Mouse (Mus musculus): ENCODE results near the gene Gtf2i.
A peak's percentile ranks its signal among the peaks of the same experiment; 100 is the strongest.
"Not testable (repeated sequence)": the region's sequence is repeated elsewhere in the genome, so short reads cannot be mapped to it uniquely, and the experiment has no call there.

Gtf2i gene

GRCm38 (mm10) chr5:134314688-134315622 is at the start of gene Gtf2i:
TSS of gene Gtf2i (minus strand) at chr5:134314760.
- DNase-seq (ENCODE audit: inconsistent ontology term): peak; percentile 98

GRCm38 (mm10) chr5:134359101-134359500 is 44.5 kb upstream of the Gtf2i start:
- no peak for DNase-seq (ENCODE audit: inconsistent ontology term)

DNA sequence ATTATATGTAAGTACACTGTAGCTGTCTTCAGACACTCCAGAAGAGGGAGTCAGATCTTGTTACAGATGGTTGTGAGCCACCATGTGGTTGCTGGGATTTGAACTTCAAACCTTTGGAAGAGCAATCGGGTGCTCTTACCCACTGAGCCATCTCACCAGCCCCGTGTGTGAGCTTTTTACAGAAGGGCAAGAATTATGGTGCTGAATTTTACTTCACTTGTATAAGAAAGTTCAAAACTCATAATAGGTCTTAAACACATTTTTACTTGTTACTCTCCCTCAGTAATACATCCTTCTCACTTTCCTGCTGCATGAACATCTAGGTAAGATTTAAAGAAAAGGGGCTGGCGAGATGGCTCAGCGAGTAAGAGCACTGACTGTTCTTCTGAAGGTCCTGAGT is 40.8 kb upstream of the Gtf2i start:
- DNase-seq (ENCODE audit: inconsistent ontology term): not testable (repeated sequence)

- no peak for DNase-seq (ENCODE audit: inconsistent ontology term)
Observed at GRCm38 (mm10) chr5:134353117-134353516, 38.6 kb upstream of the Gtf2i start.

GRCm38 (mm10) chr5:134352527-134353001 is 38.0 kb upstream of the Gtf2i start:
- peak; percentile 72 for DNase-seq (ENCODE audit: inconsistent ontology term)

- DNase-seq (ENCODE audit: inconsistent ontology term): peak; percentile 87
Observed at GRCm38 (mm10) chr5:134350660-134351059, 36.1 kb upstream of the Gtf2i start.

- no peak for DNase-seq (ENCODE audit: inconsistent ontology term)
Observed at GRCm38 (mm10) chr5:134347066-134347465, 32.5 kb upstream of the Gtf2i start.

GRCm38 (mm10) chr5:134345449-134345848 is 30.9 kb upstream of the Gtf2i start:
- DNase-seq (ENCODE audit: inconsistent ontology term): no peak

- no peak for DNase-seq (ENCODE audit: inconsistent ontology term)
Observed at GRCm38 (mm10) chr5:134344076-134344475, 29.5 kb upstream of the Gtf2i start.

DNA sequence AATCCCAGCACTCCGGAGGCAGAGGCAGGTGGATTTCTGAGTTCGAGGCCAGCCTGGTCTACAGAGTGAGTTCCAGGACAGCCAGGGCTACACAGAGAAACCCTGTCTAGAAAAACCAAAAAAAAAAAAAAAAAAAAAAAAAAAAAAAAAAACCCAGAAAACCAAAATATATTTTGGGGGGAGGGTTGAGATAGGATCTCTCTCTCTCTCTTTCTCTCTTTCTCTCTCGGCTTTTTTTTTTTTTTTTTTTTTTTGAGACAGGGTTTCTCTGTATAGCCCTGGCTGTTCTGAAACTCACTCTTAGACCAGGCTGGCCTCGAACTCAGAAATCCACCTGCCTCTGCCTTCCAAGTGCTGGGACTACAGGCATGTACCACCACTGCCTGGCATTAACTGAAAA is 29.0 kb upstream of the Gtf2i start:
- DNase-seq (ENCODE audit: inconsistent ontology term): not testable (repeated sequence)

DNA sequence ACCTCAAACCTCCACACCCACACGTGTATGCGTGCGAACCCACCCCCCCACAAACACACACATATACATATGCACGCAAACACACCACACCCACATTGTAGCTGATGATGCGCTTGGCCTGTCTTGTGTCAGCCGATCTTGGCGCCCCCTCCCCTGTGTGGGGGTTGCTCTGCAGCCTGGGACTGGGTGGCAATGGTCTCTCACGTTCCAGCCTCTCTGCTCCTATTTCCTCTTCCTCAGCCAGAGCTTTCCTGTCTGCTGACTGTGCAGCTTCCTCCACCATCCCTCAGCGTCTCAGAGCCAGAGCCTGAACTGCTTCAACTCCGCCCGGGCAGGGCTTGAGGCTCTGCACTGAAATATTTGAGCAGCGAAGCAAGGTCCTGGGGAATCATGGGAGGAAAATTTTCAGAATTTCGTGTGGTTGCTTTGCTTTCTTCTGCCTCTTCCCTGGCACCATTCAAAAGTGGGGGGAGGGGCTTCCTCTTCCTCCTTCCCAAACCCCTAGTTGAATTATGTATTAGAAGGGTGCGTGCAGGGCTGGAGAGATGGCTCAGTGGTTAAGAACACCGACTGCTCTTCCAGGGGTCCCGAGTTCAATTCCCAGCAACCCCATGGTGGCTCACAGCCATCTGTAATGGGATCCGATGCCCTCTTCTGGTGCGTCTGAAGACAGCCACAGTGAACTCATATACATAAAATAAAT is 28.1 kb upstream of the Gtf2i start:
- DNase-seq (ENCODE audit: inconsistent ontology term): no peak

DNA sequence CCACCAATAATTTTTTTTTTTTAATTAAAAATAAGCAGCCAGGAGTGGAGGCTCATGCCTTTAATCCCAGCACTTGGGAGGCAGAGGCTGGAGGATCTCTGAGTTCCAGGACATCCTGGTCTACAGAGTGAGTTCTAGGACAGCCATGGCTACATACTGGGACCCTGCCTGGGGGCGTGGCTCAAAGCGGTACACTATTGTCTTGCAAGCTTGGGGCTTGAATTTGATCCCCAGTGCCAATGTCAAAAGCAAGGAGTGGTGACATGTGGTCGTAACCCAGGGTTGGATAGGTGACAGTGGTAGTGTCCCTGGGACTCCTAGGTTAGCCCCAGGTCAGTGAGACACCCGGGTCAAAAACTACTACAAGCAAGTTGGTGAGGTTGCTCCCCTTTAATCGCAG is 27.2 kb upstream of the Gtf2i start:
- no peak for DNase-seq (ENCODE audit: inconsistent ontology term)

- DNase-seq (ENCODE audit: inconsistent ontology term): peak; percentile 26
Observed at GRCm38 (mm10) chr5:134341321-134341720, 26.8 kb upstream of the Gtf2i start.

GRCm38 (mm10) chr5:134340101-134340522 is 25.6 kb upstream of the Gtf2i start:
- no peak for DNase-seq (ENCODE audit: inconsistent ontology term)

GRCm38 (mm10) chr5:134337012-134337411 is 22.5 kb upstream of the Gtf2i start:
- DNase-seq (ENCODE audit: inconsistent ontology term): not testable (repeated sequence)

DNA sequence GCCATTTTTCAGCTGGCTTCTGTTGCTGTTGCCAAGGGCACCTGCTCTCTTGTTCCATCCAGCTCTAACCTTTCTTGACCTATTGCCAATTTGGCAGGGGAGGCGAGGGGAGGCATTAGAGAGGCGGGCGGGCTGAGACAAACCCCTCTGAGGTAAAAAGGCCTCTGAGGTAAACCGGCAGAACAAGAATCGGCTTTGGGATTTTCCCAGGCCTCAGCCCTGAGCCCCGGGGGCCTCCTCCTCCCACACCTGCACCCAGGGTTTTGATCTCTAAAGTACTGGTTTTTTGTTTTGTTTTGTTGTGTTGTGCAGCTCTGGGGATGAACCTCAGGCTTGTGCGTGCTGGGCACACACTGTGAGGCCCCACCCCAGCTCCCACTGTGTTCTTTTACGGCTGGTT is 18.2 kb upstream of the Gtf2i start:
- DNase-seq (ENCODE audit: inconsistent ontology term): no peak

DNA sequence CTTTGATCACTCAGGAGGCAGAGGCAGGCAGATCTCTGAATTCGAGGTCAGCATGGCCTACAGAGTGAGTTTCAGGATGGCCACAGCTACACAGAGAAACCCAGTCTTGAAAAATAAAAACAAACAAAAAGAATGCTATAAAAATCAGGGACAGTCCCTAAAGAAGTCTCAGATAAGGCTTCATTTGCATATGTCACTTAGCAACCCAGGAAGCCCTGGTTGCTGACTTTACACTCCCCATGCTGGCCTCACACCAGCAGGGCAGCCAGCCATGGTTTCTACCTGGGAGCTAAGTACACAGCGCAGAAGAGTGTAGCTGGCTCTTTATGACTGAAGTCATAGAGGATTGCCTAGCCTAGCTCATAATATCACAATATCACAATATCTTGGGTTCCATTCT is 15.5 kb upstream of the Gtf2i start:
- DNase-seq (ENCODE audit: inconsistent ontology term): no peak

- no peak for DNase-seq (ENCODE audit: inconsistent ontology term)
Observed at GRCm38 (mm10) chr5:134329311-134329710, 14.8 kb upstream of the Gtf2i start.

GRCm38 (mm10) chr5:134328482-134329001 is 14.0 kb upstream of the Gtf2i start:
- DNase-seq (ENCODE audit: inconsistent ontology term): no peak

GRCm38 (mm10) chr5:134325856-134326566 is 11.5 kb upstream of the Gtf2i start:
- no peak for DNase-seq (ENCODE audit: inconsistent ontology term)

DNA sequence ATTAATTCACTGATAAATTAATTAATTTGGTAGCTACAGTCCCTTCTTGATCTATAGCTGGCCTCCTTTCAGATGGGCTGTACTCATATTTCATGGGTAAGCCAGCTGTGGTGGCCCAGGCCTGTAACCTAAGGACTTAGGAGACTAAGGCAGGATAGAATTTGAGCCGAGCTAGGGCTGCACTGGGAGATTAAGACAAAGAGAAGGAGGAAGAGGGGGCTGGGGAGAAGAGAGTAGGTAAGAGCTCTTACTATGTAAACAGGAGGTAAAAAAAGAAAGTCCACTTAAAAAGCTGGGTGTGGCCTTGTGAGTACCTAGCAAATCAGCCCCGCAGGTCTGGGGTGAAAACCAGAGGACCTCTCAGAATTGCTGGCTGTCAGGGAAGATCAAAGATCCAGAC is 9.3 kb upstream of the Gtf2i start:
- DNase-seq (ENCODE audit: inconsistent ontology term): no peak

- DNase-seq (ENCODE audit: inconsistent ontology term): no peak
Observed at GRCm38 (mm10) chr5:134323311-134323710, 8.8 kb upstream of the Gtf2i start.

Data from Muller cell, postnatal 12 days (primary cell).